Mouse (Mus musculus): ENCODE measurements at regions not wholly inside any gene's neighbourhood (a gene's known extent, or its start where the extent isn't known, plus 50 kb on each side); places are given as distances from the start of the nearest gene placed in this dataset.

GRCm38 (mm10) chr3:128126664-128127063 is 230.5 kb upstream of the Fam241a start:
- 56% methylated on average over 3 of the region's 3 CpGs for WGBS
- ATAC-seq (ENCODE audit: low FRiP score, low read depth), result no peak

GRCm38 (mm10) chr3:128122111-128122510 is 226.0 kb upstream of the Fam241a start:
- WGBS, result 68% methylated on average over 6 of the region's 6 CpGs
- no peaks in the 10 kb centered on the region for H3K36me3 ChIP-seq (ENCODE audit: control insufficient read depth, insufficient read depth, low read length)
- no peak overlapping the region for H3K27ac ChIP-seq (replicated peaks; ENCODE audit: low read depth, low read length)
- ATAC-seq (ENCODE audit: low FRiP score, low read depth) (no peak), DNase-seq (ENCODE audit: low spot score) (no peak)
- no peak overlapping the region for H3K4me3 ChIP-seq (replicated peaks; ENCODE audit: low read length)
- H3K27me3 ChIP-seq (ENCODE audit: control insufficient read depth, insufficient read depth, low read length), result no peaks in the 10 kb centered on the region
- H3K9me3 ChIP-seq (ENCODE audit: control insufficient read depth, low read length), result no peaks in the 10 kb centered on the region
- no peak overlapping the region for H3K9ac ChIP-seq (ENCODE audit: low read depth, low read length, severe bottlenecking)
- TF ChIP-seq POLR2A (IDR thresholded peaks at IDR 0.05; ENCODE audit: borderline replicate concordance, extremely low read depth, insufficient read depth, insufficient read length), result no peak
- no peaks in the 10 kb centered on the region for H3K4me1 ChIP-seq (ENCODE audit: control insufficient read depth, insufficient read depth, low read length)
- H3K4me2 ChIP-seq (replicated peaks; ENCODE audit: low read depth, low read length, severe bottlenecking), result no peak overlapping the region

More at GRCm38 (mm10) chr3:128126664-128127063, 230.5 kb upstream of the Fam241a start:
- no peaks in the 10 kb centered on the region for H3K9me3 ChIP-seq (ENCODE audit: control insufficient read depth, low read length)
- no peak for TF ChIP-seq POLR2A (IDR thresholded peaks at IDR 0.05; ENCODE audit: borderline replicate concordance, extremely low read depth, insufficient read depth, insufficient read length)
- no peaks in the 10 kb centered on the region for H3K27me3 ChIP-seq (ENCODE audit: control insufficient read depth, insufficient read depth, low read length)
- H3K36me3 ChIP-seq (ENCODE audit: control insufficient read depth, insufficient read depth, low read length), result no peaks in the 10 kb centered on the region
- no peak overlapping the region for H3K9ac ChIP-seq (ENCODE audit: low read depth, low read length, severe bottlenecking)
- no peak overlapping the region for H3K4me3 ChIP-seq (replicated peaks; ENCODE audit: low read length)
- H3K27ac ChIP-seq (replicated peaks; ENCODE audit: low read depth, low read length), result no peak overlapping the region
- H3K4me2 ChIP-seq (replicated peaks; ENCODE audit: low read depth, low read length, severe bottlenecking), result no peak overlapping the region
- no peak for DNase-seq (ENCODE audit: low spot score)
- no peaks in the 10 kb centered on the region for H3K4me1 ChIP-seq (ENCODE audit: control insufficient read depth, insufficient read depth, low read length)

DNA sequence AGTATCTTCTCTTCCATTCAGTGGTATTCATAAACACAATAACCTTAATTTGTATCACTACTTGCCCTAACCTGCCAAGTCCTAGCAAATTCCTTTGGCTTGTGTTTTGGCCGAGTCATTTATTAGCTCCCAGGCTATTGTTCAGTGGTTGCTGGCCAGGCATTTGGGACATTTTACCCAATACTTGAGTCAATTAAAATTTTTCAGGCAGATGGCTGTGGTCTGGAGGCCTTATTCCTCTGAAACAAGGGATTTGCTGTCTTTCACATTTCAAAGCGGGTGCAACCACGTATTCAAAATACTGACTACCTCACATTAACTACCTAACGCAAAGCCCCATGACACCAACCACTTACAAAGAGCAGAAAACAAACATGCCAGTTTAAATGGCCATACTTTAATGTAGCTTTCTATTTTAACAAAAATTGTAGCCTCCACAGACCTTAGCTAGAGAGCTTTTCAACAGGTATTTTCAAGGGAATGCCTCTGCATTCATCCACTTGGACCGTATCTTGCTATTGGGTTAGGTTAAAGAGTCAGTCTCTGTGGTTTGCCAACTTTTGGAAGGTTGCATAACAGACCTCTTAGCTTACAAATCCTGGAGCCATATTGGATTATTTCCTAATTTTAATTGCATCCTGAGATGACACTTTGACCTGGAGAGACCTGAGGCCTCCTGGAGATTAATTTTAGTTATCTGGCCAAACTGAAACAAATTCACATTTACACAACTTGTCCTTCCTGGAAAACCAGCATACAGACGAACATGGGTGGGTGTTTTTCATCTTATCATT is 224.7 kb upstream of the Fam241a start:
- H3K9me3 ChIP-seq (ENCODE audit: control insufficient read depth, low read length), result no peaks in the 10 kb centered on the region
- no peak overlapping the region for H3K27ac ChIP-seq (replicated peaks; ENCODE audit: low read depth, low read length)
- ATAC-seq (ENCODE audit: low FRiP score, low read depth) (no peak), DNase-seq (ENCODE audit: low spot score) (no peak)
- WGBS, result 75% methylated on average over 6 of the region's 6 CpGs
- H3K4me1 ChIP-seq (ENCODE audit: control insufficient read depth, insufficient read depth, low read length), result no peaks in the 10 kb centered on the region
- H3K27me3 ChIP-seq (ENCODE audit: control insufficient read depth, insufficient read depth, low read length), result no peaks in the 10 kb centered on the region
- H3K36me3 ChIP-seq (ENCODE audit: control insufficient read depth, insufficient read depth, low read length), result no peaks in the 10 kb centered on the region
- H3K9ac ChIP-seq (ENCODE audit: low read depth, low read length, severe bottlenecking), result no peak overlapping the region
- H3K4me2 ChIP-seq (replicated peaks; ENCODE audit: low read depth, low read length, severe bottlenecking), result no peak overlapping the region
- H3K4me3 ChIP-seq (replicated peaks; ENCODE audit: low read length), result no peak overlapping the region
- no peak for TF ChIP-seq POLR2A (IDR thresholded peaks at IDR 0.05; ENCODE audit: borderline replicate concordance, extremely low read depth, insufficient read depth, insufficient read length)

- Histone ChIP-seq H3K36me3 (ENCODE audit: control insufficient read depth, insufficient read depth, low read length) (no peaks in the 10 kb centered on the region), H3K27me3 (ENCODE audit: control insufficient read depth, insufficient read depth, low read length) (no peaks in the 10 kb centered on the region), H3K4me3 (replicated peaks; ENCODE audit: low read length) (no peak overlapping the region), H3K9me3 (ENCODE audit: control insufficient read depth, low read length) (no peaks in the 10 kb centered on the region), H3K9ac (ENCODE audit: low read depth, low read length, severe bottlenecking) (no peak overlapping the region), H3K4me2 (replicated peaks; ENCODE audit: low read depth, low read length, severe bottlenecking) (no peak overlapping the region), H3K27ac (replicated peaks; ENCODE audit: low read depth, low read length) (no peak overlapping the region), H3K4me1 (ENCODE audit: control insufficient read depth, insufficient read depth, low read length) (no peaks in the 10 kb centered on the region)
- no peak for ATAC-seq (ENCODE audit: low FRiP score, low read depth)
- WGBS, result 61% methylated on average over 3 of the region's 3 CpGs
- TF ChIP-seq POLR2A (IDR thresholded peaks at IDR 0.05; ENCODE audit: borderline replicate concordance, extremely low read depth, insufficient read depth, insufficient read length), result no peak
- no peak for DNase-seq (ENCODE audit: low spot score)
Measured at GRCm38 (mm10) chr3:128113209-128113608, 217.1 kb upstream of the Fam241a start.

GRCm38 (mm10) chr3:128110406-128110805 is 214.3 kb upstream of the Fam241a start:
- Histone ChIP-seq H3K27me3 (ENCODE audit: control insufficient read depth, insufficient read depth, low read length) (no peaks in the 10 kb centered on the region), H3K4me2 (replicated peaks; ENCODE audit: low read depth, low read length, severe bottlenecking) (no peak overlapping the region), H3K9ac (ENCODE audit: low read depth, low read length, severe bottlenecking) (no peak overlapping the region), H3K4me1 (ENCODE audit: control insufficient read depth, insufficient read depth, low read length) (no peaks in the 10 kb centered on the region), H3K36me3 (ENCODE audit: control insufficient read depth, insufficient read depth, low read length) (no peaks in the 10 kb centered on the region), H3K9me3 (ENCODE audit: control insufficient read depth, low read length) (no peaks in the 10 kb centered on the region), H3K27ac (replicated peaks; ENCODE audit: low read depth, low read length) (no peak overlapping the region), H3K4me3 (replicated peaks; ENCODE audit: low read length) (no peak overlapping the region)
- TF ChIP-seq POLR2A (IDR thresholded peaks at IDR 0.05; ENCODE audit: borderline replicate concordance, extremely low read depth, insufficient read depth, insufficient read length), result no peak
- no peak for DNase-seq (ENCODE audit: low spot score)
- WGBS, result 19% methylated on average over 2 of the region's 2 CpGs
- no peak for ATAC-seq (ENCODE audit: low FRiP score, low read depth)
